Mouse (Mus musculus): Measurements from ENCODE around the gene Zfp457.
"Not testable (repeated sequence)": the region's sequence is repeated elsewhere in the genome, so short reads cannot be mapped to it uniquely, and the experiment has no call there.

Zfp457 gene

GRCm38 (mm10) chr13:67305822-67306672 lies at the start of gene Zfp457:
Gene Zfp457 (minus strand): TSS chr13:67306485.
- DNase-seq: peak; percentile 90 to 92

DNA sequence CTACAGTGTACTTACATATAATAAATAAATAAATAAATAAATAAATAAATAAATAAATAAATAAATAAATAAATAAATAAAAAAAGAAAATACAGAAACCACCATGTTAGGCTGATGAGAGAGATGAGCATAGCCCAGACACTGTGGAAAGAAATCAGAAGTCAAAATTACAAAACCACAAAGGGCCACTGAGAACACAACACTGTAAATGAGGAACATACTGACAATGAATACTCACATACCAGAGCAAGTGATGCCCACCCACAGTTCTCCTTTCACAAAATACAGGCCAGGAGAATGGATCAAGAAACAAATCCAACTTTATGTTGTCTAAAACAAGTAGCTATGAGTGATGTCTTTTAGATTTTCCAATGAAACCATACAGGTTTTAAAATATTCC lies 45.6 kb upstream of the Zfp457 start:
- DNase-seq: no peak

DNA sequence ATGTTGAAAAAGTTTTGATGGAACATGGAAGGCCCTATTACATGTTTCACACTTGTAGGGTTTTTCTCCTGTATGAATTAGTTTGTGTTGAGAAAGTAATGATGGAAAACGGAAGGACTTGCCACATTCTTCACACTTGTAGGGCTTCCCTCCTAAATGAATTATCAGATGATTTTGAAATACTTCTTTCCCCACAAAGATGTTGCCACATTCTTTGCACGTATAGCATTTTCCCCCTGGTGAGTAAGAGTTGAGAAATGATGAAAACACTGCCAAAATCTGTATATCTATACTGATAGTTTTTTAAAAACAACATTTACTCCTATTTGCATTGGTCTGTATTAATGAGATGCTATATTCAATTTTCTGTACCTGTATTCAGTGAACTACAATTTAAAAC lies 37.1 kb upstream of the Zfp457 start:
- DNase-seq: no peak

- DNase-seq: no peak
Observed at GRCm38 (mm10) chr13:67332877-67333276, 26.6 kb upstream of the Zfp457 start.

DNA sequence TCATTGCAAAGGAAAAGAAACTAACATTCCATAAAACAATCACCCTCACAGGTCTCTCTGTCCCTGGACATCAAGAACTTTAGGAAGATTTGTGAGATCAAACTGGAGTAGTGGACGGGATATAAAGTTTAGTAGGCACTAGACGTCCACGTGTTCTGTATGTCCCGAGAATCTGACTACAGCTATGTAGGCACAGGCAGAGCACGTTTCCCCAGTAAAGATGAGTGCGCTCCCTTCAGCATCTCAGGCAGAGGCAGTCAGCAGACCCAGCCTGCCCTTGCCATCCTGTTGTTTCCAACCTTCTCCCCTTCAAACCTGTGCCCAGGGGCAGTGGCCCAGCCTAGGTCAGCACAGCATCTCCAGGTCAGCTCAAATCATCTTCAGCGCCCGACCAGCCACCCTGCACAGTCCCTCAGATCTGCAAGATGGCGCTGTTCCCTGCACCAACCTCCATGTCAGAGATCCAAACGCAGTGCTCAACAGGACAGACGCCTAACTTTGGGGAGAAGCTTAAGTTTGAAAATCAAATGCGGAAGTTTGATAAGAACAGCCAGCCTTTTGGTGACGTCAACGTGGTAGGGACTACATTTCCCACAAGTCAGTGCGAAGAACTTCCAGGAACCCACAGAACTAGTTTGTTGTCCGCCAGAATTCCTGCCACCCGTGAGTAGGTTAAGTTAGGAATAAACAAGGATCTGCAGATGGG lies 25.9 kb upstream of the Zfp457 start, which contains the start of gene Zfp595:
Gene Zfp595, minus strand, starts transcription at position 552 of the 706 bp plus-strand sequence.
- peak; percentile 91 to 93 for DNase-seq

DNA sequence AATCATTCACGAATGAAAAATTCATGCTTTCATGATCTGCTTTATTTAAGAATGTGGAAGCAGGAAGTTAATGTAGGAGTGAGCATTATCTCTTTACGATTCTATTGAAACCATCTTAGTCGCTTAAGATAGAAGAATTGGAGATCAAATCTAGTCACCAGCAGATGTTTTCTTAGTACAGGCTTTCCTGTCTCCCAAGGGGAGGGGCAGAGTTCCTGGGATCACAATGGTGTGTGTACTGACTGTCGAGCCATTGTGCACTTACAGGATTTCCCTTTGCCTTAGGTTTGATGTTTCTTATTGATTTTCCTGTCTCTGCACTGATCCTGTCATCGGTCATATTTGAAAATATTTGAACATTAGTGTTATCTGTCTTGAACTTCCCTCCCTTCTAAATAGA lies 433 bp upstream of the Zfp457 start:
- DNase-seq: peak in 1 of 2 experiments; percentile 2

- DNase-seq: peak; percentile 28 to 59
Observed at GRCm38 (mm10) chr13:67278314-67278713, 28.0 kb downstream of the Zfp457 start, which contains the start of gene Zfp458. Gene Zfp458 (minus strand): TSS chr13:67278466.

GRCm38 (mm10) chr13:67269383-67270065 lies 36.8 kb downstream of the Zfp457 start:
- not testable (repeated sequence) for DNase-seq

- DNase-seq: peak; percentile 72 to 87
Observed at GRCm38 (mm10) chr13:67268568-67269369, 37.5 kb downstream of the Zfp457 start.
